Mouse (Mus musculus) ovary, postnatal 10 days (tissue): Measurements from ENCODE around the gene Galnt11.

Source experiments
- DNase-seq: peaks from one replicate; pipeline ENCODE4 v3.0.0; 2022; ENCODE audit warnings: low spot score

The Galnt11 gene

GRCm38 (mm10) chr5:25254491-25254890, 32.8 kb downstream of the Galnt11 start:
- DNase-seq = no peak

GRCm38 (mm10) chr5:25256686-25257085, 35.0 kb downstream of the Galnt11 start:
- DNase-seq = no peak

- no peak for DNase-seq
Measured at GRCm38 (mm10) chr5:25261452-25261851, 39.7 kb downstream of the Galnt11 start.

GRCm38 (mm10) chr5:25262266-25262665, 40.6 kb downstream of the Galnt11 start:
- DNase-seq = no peak

- DNase-seq = no peak
Measured at GRCm38 (mm10) chr5:25268258-25268888, 46.7 kb downstream of the Galnt11 start.

GRCm38 (mm10) chr5:25275629-25276028, 53.9 kb downstream of the Galnt11 start:
- DNase-seq = no peak

- no peak for DNase-seq
Measured at GRCm38 (mm10) chr5:25276365-25276764, 54.7 kb downstream of the Galnt11 start.

GRCm38 (mm10) chr5:25283988-25284387, 62.3 kb downstream of the Galnt11 start:
- DNase-seq = no peak

- DNase-seq = no peak
Measured at GRCm38 (mm10) chr5:25296830-25297229, 75.1 kb downstream of the Galnt11 start.

GRCm38 (mm10) chr5:25310226-25310625, 88.5 kb downstream of the Galnt11 start:
- DNase-seq = no peak

- DNase-seq = no peak
Measured at GRCm38 (mm10) chr5:25313881-25314280, 92.2 kb downstream of the Galnt11 start.
